Comparison of ENCODE assay signal across 22 mouse cellular contexts in genomic region chr12:15801571-15801930, GRCm38 (mm10). TPM values are rescaled to one million over a fixed set of nuclear protein-coding genes. Genes with fewer than 3 reads are reported as not detected.
DNase-seq lines count a peak whose midpoint lies in the region; ATAC-seq and TF ChIP-seq lines count a peak whose summit lies in the region.
"Had no signal": no experiment of that assay in that cellular context is flagged by ENCODE, and none has a peak within 500 bp of the region (broad histone marks: within the 10 kb centered on the region; RNA-seq: fewer than 3 reads in every experiment).

No protein-coding gene starts in this region.

- no peak for ATAC-seq in forebrain, postnatal 0 days
- no peak for ATAC-seq in forebrain, embryonic 15.5 days (replicated peaks)
- ATAC-seq in heart, embryonic 15.5 days (replicated peaks; ENCODE audit: insufficient number of reproducible peaks, insufficient read depth, low FRiP score, low read depth), result no peak
- ATAC-seq: intestine, embryonic 16.5 days had no signal

- no peak for DNase-seq in forebrain, postnatal 0 days
- no peak for DNase-seq in heart, postnatal 14 days
- DNase-seq in layer of hippocampus, adult 2 months (ENCODE audit: low spot score in 2 of 2), result no peak
- DNase-seq in layer of hippocampus, postnatal 14 days (ENCODE audit: low spot score in 2 of 2), result no peak
- DNase-seq in ES-E14 (ENCODE audit: low read depth, low spot score), result no peak
- DNase-seq in right cerebral cortex, postnatal 10 days (ENCODE audit: low spot score in 2 of 2), result no peak
- DNase-seq: cerebellum, adult 11-12 months; cerebellum, adult 9-11 months; gastrocnemius, postnatal 36 days; liver, embryonic 13.5 days; lung, postnatal 4 days; thymus, postnatal 14 days had no signal

- H3K4me3 ChIP-seq in forebrain, postnatal 0 days (ENCODE audit: low read depth, low read length), result no peak overlapping the region
- no peak overlapping the region for H3K4me3 ChIP-seq in forebrain, embryonic 15.5 days
- no peak overlapping the region for H3K4me3 ChIP-seq in heart, embryonic 15.5 days
- no peak overlapping the region for H3K4me3 ChIP-seq in layer of hippocampus, adult 2 months
- H3K4me3 ChIP-seq in ES-E14 (ENCODE audit: insufficient read depth in 1 of 2, low read depth in 1 of 2, low read length in 2 of 2, poor library complexity in 1 of 2, severe bottlenecking in 1 of 2), result no peak overlapping the region
- H3K4me3 ChIP-seq: embryonic facial prominence, embryonic 13.5 days; forebrain, embryonic 10.5 days; limb, embryonic 10.5 days; limb, embryonic 15.5 days; liver, embryonic 13.5 days; megakaryocyte, embryonic 14.5 days; midbrain, embryonic 13.5 days; neural tube, embryonic 13.5 days had no signal

- H3K27ac ChIP-seq in forebrain, postnatal 0 days (ENCODE audit: low read depth, low read length), result peak overlapping the region; percentile 29; the same call in 1 of the 2 replicates
- no peak overlapping the region for H3K27ac ChIP-seq in forebrain, embryonic 15.5 days (replicated peaks)
- H3K27ac ChIP-seq in heart, embryonic 15.5 days, result peak overlapping the region; percentile 72
- H3K27ac ChIP-seq in layer of hippocampus, adult 2 months, result 0 out of 2 replicates have a peak overlapping the region, but pooled peaks have one; percentile 56
- H3K27ac ChIP-seq in ES-E14 (ENCODE audit: insufficient read depth, low read depth, low read length, poor library complexity, severe bottlenecking), result peak overlapping the region; percentile 9; the same call in 1 of the 2 replicates
- H3K27ac ChIP-seq: embryonic facial prominence, embryonic 13.5 days; forebrain, embryonic 10.5 days; limb, embryonic 10.5 days; limb, embryonic 15.5 days; liver, embryonic 13.5 days had no signal

- no peak for TF ChIP-seq CTCF in forebrain, postnatal 0 days (IDR thresholded peaks at IDR 0.05; ENCODE audit: low read depth)
- no peak for TF ChIP-seq CTCF in layer of hippocampus, adult 2 months (conservative IDR thresholded peaks at IDR 0.05)

- WGBS in forebrain, postnatal 0 days, result 80% methylated on average over 4 of the region's 4 CpGs
- WGBS in forebrain, embryonic 15.5 days, result 88% methylated on average over 4 of the region's 4 CpGs
- 84% methylated on average over 4 of the region's 4 CpGs for WGBS in heart, embryonic 15.5 days

- intact Hi-C loops in heart, postnatal 14 days (cut with DNase I), result loop anchor here (10.0 kb wide), 1 partner anchor 77 kb away; no protein-coding TSS in a partner anchor

- H3K9me3 ChIP-seq in forebrain, postnatal 0 days (ENCODE audit: low read length), result no peaks in the 10 kb centered on the region
- H3K9me3 ChIP-seq in forebrain, embryonic 15.5 days, result no peaks in the 10 kb centered on the region
- no peaks in the 10 kb centered on the region for H3K9me3 ChIP-seq in heart, embryonic 15.5 days (replicated peaks)
- no peaks in the 10 kb centered on the region for H3K9me3 ChIP-seq in ES-E14 (ENCODE audit: control insufficient read depth, insufficient read depth, low read depth, low read length)
- H3K9me3 ChIP-seq: embryonic facial prominence, embryonic 13.5 days; forebrain, embryonic 10.5 days; limb, embryonic 10.5 days; limb, embryonic 15.5 days; liver, embryonic 13.5 days; megakaryocyte, embryonic 14.5 days; midbrain, embryonic 13.5 days; neural tube, embryonic 13.5 days had no signal

- H3K4me2 ChIP-seq in forebrain, postnatal 0 days (ENCODE audit: low read depth), result 0 out of 2 replicates have a peak overlapping the region, but pooled peaks have one; percentile 13
- H3K4me2 ChIP-seq in forebrain, embryonic 15.5 days (replicated peaks), result no peak overlapping the region
- no peak overlapping the region for H3K4me2 ChIP-seq in heart, embryonic 15.5 days
- H3K4me2 ChIP-seq: limb, embryonic 15.5 days; liver, embryonic 13.5 days; midbrain, embryonic 13.5 days; neural tube, embryonic 13.5 days had no signal

- peaks cover 56% of the 10 kb centered on the region for H3K36me3 ChIP-seq in forebrain, postnatal 0 days (ENCODE audit: insufficient read depth)
- peaks cover 46% of the 10 kb centered on the region for H3K36me3 ChIP-seq in forebrain, embryonic 15.5 days
- peaks cover 58% of the 10 kb centered on the region; the same call in 1 of the 2 replicates for H3K36me3 ChIP-seq in heart, embryonic 15.5 days
- no peaks in the 10 kb centered on the region for H3K36me3 ChIP-seq in ES-E14 (ENCODE audit: control insufficient read depth, insufficient read depth, low read length, poor library complexity, severe bottlenecking)
- H3K36me3 ChIP-seq: liver, embryonic 13.5 days had no signal

- H3K4me1 ChIP-seq in forebrain, postnatal 0 days (ENCODE audit: insufficient read depth), result peaks cover 15% of the 10 kb centered on the region
- peaks cover 46% of the 10 kb centered on the region for H3K4me1 ChIP-seq in forebrain, embryonic 15.5 days
- peaks cover 66% of the 10 kb centered on the region for H3K4me1 ChIP-seq in heart, embryonic 15.5 days (replicated peaks)
- no peaks in the 10 kb centered on the region for H3K4me1 ChIP-seq in ES-E14 (ENCODE audit: control insufficient read depth in 2 of 2, insufficient read depth in 2 of 2, low read length in 2 of 2, poor library complexity in 1 of 2)

- in situ Hi-C loops in ES-E14 (cut with MboI; ENCODE audit: low sequenced_read_pairs in 2 of 2, unreplicated experiment in 2 of 2), result no loop called here

- H3K27me3 ChIP-seq in forebrain, postnatal 0 days (ENCODE audit: insufficient read depth, low read length), result no peaks in the 10 kb centered on the region
- H3K27me3 ChIP-seq in forebrain, embryonic 15.5 days, result no peaks in the 10 kb centered on the region
- no peaks in the 10 kb centered on the region for H3K27me3 ChIP-seq in heart, embryonic 15.5 days
- H3K27me3 ChIP-seq: embryonic facial prominence, embryonic 13.5 days; limb, embryonic 15.5 days; liver, embryonic 13.5 days; midbrain, embryonic 13.5 days; neural tube, embryonic 13.5 days had no signal

- H3K9ac ChIP-seq in forebrain, postnatal 0 days, result no peak overlapping the region
- H3K9ac ChIP-seq in forebrain, embryonic 15.5 days (replicated peaks), result no peak overlapping the region
- no peak overlapping the region for H3K9ac ChIP-seq in heart, embryonic 15.5 days
- no peak overlapping the region for H3K9ac ChIP-seq in ES-E14 (ENCODE audit: insufficient read depth, low read depth, low read length, poor library complexity, severe bottlenecking)
- H3K9ac ChIP-seq: embryonic facial prominence, embryonic 13.5 days; limb, embryonic 15.5 days; liver, embryonic 13.5 days; midbrain, embryonic 13.5 days; neural tube, embryonic 13.5 days had no signal

TF ChIP-seq in ES-E14, 5 proteins besides CTCF, POLR2A, EP300 and RAD21:
- no peak for TF ChIP-seq CHD2 (IDR thresholded peaks at IDR 0.05; ENCODE audit: low read depth, low read length)
- TF ChIP-seq ZC3H11A (IDR thresholded peaks at IDR 0.05; ENCODE audit: borderline replicate concordance, low read depth, low read length), result no peak
- TF ChIP-seq MAFK (IDR thresholded peaks at IDR 0.05; ENCODE audit: insufficient read depth, low read depth, low read length), result no peak
- no peak for TF ChIP-seq HCFC1 (IDR thresholded peaks at IDR 0.05; ENCODE audit: borderline replicate concordance, insufficient read depth, low read length)
- no peak for TF ChIP-seq ZNF384 (IDR thresholded peaks at IDR 0.05; ENCODE audit: low read depth, low read length)
TF ChIP-seq in ES-E14: peak in this region for 0.

RNA-seq across cellular contexts. Expression of gene Trib2, which starts 15.2 kb away (rescaled TPM):
- 114 and 152 TPM in 2 replicates for total RNA-seq in forebrain, postnatal 0 days (2014; rRNA removed)
- 59.0 and 82.3 TPM in 2 replicates for polyA plus RNA-seq in forebrain, postnatal 0 days (2015; fragmentation: Nextera tagmentation; extraction: Ambion mirVana)
- polyA plus RNA-seq in forebrain, embryonic 15.5 days (2015; fragmentation: Nextera tagmentation; extraction: Ambion mirVana), result 96.2 and 105 TPM in 2 replicates
- 44.9 and 48.3 TPM in 2 replicates for polyA plus RNA-seq in heart, embryonic 15.5 days (2015; fragmentation: Nextera tagmentation; extraction: Ambion mirVana)
- total RNA-seq in heart, postnatal 14 days (2021), result 10 to 100 TPM; 44.2 to 47.2 TPM
- 10 to 100 TPM; 32.2 to 33.5 TPM for total RNA-seq in layer of hippocampus, adult 2 months (2021)
- 10 to 100 TPM; 51.9 to 54.6 TPM for total RNA-seq in layer of hippocampus, postnatal 14 days (2021)
- total RNA-seq in ES-E14 (2012; rRNA removed), result 3.2 and 5.1 TPM in 2 replicates
